Mouse (Mus musculus) adrenal gland, postnatal 25 days (tissue): ENCODE data around the gene Riok1. TPM values are rescaled to one million over a fixed set of nuclear protein-coding genes. Genes with fewer than 3 reads are reported as not detected.
A peak's percentile ranks its signal among the peaks of the same experiment; 100 is the strongest.

Experiments used
- DNase-seq: peaks from one replicate; pipeline ENCODE4 v3.0.0; 2021; ENCODE audit warnings: mixed read lengths
- long read RNA-seq: library from polyadenylated mRNA; stranded (forward); transcript quantifications from one replicate; pipeline ENCODE4 v2.0.0, GENCODE M21; 2021
- total RNA-seq: library from RNA; stranded (reverse); gene quantifications from 2 replicates; pipeline ENCODE4 v1.2.3, GENCODE M21; 2021

Gene Riok1
- 38.9 and 43.3 TPM in 2 replicates for total RNA-seq
- long read RNA-seq, transcript Riok1-201 (17 exons, 2,738 nt): major isoform, 33 of 45 reads
- long read RNA-seq, partial matches to known transcripts: 8 of 45 reads
- long read RNA-seq, other reads (novel, unspliced or antisense): 4 of 45 reads

GRCm38 (mm10) chr13:38036343-38037043 lies at the start of gene Riok1:
Gene Riok1, plus strand, starts transcription at chr13:38036995.
- no peak for DNase-seq

GRCm38 (mm10) chr13:37989701-37990100 lies 47.1 kb upstream of the Riok1 start:
- no peak for DNase-seq

- no peak for DNase-seq
Observed at GRCm38 (mm10) chr13:37992638-37993371, 44.0 kb upstream of the Riok1 start.

- DNase-seq: no peak
Observed at GRCm38 (mm10) chr13:37993376-37993703, 43.5 kb upstream of the Riok1 start.

- peak; percentile 98 for DNase-seq
Observed at GRCm38 (mm10) chr13:37993704-37994404, 42.9 kb upstream of the Riok1 start, which contains the start of gene Ssr1. Gene Ssr1, minus strand, starts transcription at chr13:37994217.

GRCm38 (mm10) chr13:37994405-37994749 lies 42.4 kb upstream of the Riok1 start:
- no peak for DNase-seq

GRCm38 (mm10) chr13:37999713-38000112 lies 37.1 kb upstream of the Riok1 start:
- no peak for DNase-seq

GRCm38 (mm10) chr13:38002461-38002860 lies 34.3 kb upstream of the Riok1 start:
- no peak for DNase-seq

- no peak for DNase-seq
Observed at GRCm38 (mm10) chr13:38007972-38008371, 28.8 kb upstream of the Riok1 start.

GRCm38 (mm10) chr13:38009721-38010408 lies 26.9 kb upstream of the Riok1 start:
- no peak for DNase-seq

GRCm38 (mm10) chr13:38010444-38010910 lies 26.3 kb upstream of the Riok1 start:
- no peak for DNase-seq

- DNase-seq: no peak
Observed at GRCm38 (mm10) chr13:38012436-38012835, 24.4 kb upstream of the Riok1 start.

GRCm38 (mm10) chr13:38015591-38015990 lies 21.2 kb upstream of the Riok1 start:
- DNase-seq: no peak

GRCm38 (mm10) chr13:38018791-38019190 lies 18.0 kb upstream of the Riok1 start:
- no peak for DNase-seq

GRCm38 (mm10) chr13:38025874-38026273 lies 10.9 kb upstream of the Riok1 start:
- DNase-seq: no peak

- no peak for DNase-seq
Observed at GRCm38 (mm10) chr13:38027618-38028248, 9.1 kb upstream of the Riok1 start.

GRCm38 (mm10) chr13:38028407-38028806 lies 8.4 kb upstream of the Riok1 start:
- no peak for DNase-seq

GRCm38 (mm10) chr13:38037044-38037687 lies 371 bp downstream of the Riok1 start, which contains the start of gene Cage1:
Gene Cage1, minus strand, starts transcription at chr13:38037069.
- DNase-seq: peak; percentile 96

- peak; percentile 9 for DNase-seq
Observed at GRCm38 (mm10) chr13:38037811-38038210, 1.0 kb downstream of the Riok1 start.

GRCm38 (mm10) chr13:38049888-38050287 lies 13.1 kb downstream of the Riok1 start:
- DNase-seq: no peak

- DNase-seq: no peak
Observed at GRCm38 (mm10) chr13:38062678-38063077, 25.9 kb downstream of the Riok1 start.
